Mouse (Mus musculus) cerebellum, adult 18-20 months (tissue): ENCODE measurements around the gene Cabp7.
"Not testable (repeated sequence)": the region's sequence is repeated elsewhere in the genome, so short reads cannot be mapped to it uniquely, and the experiment has no call there.

Source experiments
- DNase-seq, 2 experiments: peaks; one replicate each; pipeline ENCODE4 v3.0.0; 2021

Gene Cabp7

DNA sequence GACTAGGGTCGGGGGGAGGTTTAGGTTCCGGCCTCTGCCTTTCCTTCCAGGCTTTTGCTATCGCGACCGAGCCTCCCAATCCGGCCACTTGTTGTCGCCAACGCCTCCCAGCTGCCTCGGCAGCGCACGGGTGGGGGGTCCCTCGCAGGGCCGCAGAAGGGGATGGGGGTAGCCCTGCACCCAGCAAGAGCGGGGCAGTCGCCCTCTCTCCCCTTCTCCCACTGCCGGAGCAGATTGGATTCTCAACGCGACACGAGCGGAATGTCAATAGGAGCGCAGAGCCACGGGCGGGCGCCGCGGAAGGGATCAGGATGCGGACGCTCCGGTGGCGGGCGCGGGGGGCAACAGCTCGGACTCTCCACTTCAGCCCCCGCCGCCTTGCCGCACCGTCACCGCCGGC, 609 bp downstream of the Cabp7 start:
- DNase-seq = no peak

DNA sequence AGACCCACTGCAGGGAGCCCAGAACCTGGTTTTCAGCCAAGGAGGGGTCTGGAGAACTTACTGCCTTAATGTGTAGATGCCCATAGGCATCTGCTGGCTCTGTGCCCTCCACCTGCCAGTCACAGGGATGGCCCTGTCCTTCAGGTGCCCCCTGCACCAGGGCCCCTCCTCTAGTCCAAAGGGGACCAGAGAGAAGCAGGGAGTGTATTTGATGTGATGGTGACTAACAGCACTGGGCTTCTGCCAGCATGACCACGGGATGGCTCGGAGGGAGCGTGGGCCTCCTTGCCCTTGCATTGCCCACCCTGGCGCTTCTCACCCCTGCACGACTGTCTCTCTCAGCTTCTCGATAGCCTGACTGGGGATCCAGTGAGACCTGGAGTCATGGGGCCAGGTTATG, 1.9 kb downstream of the Cabp7 start:
- no peak for DNase-seq

DNA sequence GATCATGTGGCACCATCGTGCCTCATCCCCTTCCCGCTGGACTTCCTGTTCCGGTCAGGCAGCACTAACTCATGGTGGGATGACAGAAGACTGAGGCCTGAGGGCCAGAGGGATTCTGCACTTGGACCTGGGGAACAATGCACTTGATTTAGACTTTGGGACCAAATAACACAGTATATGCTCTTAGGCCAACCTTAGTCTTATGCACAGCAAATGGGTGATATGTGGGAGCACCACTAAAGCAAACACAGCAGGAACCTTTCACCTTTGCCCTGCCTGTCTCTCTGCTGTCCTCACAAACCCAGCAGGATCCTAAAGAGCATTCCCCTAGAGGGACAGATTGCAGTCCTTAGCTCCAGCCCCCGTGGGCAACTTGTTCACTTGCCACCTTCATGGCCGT, 5.8 kb downstream of the Cabp7 start:
- DNase-seq = no peak

DNA sequence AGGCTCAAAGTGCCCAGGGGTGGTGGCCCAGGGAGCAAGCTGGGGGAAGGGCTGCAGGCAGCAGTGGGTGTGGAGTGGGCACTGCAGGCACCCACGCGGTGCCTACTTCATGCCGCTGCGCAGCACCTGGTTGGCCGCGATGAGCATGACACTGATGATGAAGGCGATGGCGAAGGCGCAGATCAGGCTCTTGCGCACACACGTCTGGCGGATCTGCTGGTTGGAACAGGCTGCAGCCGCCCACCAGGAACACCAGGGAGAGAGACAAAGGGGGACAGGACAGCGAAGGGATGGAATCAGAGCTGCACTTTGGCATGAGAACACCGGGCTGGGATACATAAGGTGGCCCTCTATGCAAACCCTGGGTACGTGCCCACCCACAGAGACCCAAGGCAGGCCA, 7.9 kb downstream of the Cabp7 start:
- DNase-seq = no peak

GRCm38 (mm10) chr11:4737682-4738081, 8.9 kb downstream of the Cabp7 start:
- DNase-seq = peak; percentile 69 to 72

GRCm38 (mm10) chr11:4736355-4736754, 10.2 kb downstream of the Cabp7 start:
- no peak for DNase-seq

DNA sequence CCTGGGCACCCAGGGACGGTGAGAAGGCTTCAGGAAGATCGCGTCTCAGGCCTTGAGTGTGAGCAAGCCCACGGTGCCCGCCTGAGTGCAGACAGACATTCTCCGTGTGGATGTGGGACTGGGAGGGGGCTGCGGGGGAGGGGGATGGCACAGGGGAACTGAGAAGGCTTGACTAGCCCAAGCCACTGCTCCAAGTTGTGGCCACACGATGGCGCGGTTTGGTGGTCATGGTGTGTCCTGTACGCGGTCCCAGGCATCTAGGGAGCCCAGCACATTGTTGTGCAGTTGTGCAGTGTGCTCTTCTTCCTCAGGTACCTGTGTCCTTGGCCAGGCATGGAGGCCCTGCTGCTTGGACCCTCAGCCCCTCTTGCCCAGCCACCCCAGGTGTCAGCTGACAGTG, 12.4 kb downstream of the Cabp7 start:
- DNase-seq = no peak

DNA sequence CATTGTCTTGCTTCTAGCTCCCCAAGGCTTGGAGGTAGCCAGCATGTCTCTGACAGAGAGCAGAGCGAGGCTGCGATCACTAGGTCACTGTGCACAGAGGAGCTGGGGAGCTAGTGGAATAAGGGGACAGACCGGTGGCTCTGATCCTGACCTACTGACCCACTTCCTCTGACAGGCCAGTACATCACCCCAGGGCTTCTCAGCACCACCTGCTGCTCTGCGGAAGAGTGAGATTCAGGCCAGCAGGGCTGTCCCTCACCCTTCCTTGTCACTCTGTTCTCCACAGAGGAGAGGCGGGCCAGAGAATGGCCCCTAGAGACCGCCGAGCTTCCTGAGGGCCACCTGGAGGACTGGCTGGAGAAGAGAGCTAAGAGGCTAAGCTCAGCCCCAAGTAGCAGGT, 14.8 kb downstream of the Cabp7 start:
- DNase-seq = peak; percentile 50 to 63

DNA sequence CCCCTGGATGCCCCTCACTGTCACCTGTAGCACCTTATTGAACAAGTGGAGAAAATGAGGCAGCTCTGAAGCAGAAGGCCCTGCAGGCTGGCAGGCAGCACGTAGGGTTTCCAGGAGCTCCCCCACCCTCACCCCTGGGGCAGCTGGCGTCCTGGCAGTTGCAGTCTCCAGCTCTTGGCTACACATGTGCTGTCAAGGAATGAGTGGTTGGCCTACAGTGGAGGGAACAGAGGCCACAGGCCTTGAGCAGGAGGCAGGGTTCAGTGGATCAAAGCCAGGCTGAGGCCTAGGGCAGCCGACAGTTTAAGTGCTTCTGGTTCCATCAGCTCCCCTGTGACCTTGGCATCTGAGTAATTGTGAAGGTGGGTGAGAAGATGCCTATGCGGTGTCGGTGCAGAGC, 15.7 kb downstream of the Cabp7 start:
- DNase-seq = no peak

DNA sequence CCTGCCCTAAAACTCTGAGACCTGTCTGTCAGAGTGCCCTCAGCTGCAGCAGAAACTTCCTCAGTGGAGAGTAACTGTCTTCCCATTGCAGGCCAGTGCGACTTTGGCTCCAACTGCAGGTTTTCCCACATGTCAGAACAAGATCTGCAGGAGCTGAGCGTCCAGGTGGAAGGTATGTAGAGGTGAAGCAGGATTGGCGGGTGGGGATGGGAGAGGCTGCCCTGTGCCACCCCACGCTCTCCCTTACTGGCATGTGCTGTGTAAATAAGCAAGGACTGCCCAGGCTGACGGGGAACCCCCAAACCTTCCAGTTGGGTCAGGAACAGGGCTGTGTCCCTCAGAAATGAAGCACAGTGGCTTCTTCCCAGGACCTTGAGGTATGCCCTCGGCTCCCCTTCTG, 16.5 kb downstream of the Cabp7 start:
- no peak for DNase-seq

DNA sequence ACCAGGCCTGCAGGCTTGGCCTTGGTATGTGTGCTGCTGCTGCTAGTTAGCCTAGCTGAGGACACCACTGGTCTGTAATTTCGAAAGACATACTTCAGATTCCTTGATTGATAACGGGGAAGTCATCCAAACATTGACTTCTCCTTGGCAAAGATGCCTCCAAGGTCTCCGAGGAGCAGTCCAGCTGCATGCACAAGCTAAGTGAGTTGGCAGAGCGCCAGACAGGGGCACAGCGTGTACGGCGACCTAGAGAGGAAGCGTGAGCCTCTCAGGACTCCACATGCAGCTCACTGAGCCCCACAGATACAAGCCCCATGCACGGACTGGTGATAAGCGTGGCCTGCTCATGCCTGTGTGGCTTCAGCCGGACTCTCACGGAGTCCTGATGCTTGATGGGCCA, 17.0 kb downstream of the Cabp7 start:
- no peak for DNase-seq

- no peak for DNase-seq
These were observed 24.9 kb downstream of the Cabp7 start for GRCm38 (mm10) chr11:4721728-4722127.

- peak; percentile 73 to 88 for DNase-seq
These were observed 25.5 kb downstream of the Cabp7 start for GRCm38 (mm10) chr11:4720900-4721580.

DNA sequence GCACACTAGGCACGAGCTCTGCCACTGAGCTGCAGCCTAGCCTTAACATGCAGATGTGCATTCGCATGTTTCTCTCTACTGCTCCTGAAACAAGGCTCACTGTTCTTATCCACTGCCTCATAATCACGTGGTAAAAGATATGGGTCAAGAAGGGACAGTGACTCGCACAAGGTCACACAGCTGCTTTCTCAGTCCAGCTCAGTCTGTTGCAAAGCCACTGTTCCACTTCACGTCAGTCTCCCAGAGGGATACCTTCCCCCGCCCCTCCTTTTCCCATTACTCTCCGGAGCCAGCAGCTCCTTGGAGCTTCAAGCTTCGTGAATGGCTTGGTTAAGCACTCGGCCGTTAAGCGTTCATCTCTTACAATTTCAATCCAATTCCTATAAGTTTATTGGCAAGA, 26.2 kb downstream of the Cabp7 start:
- no peak for DNase-seq

- DNase-seq = no peak
These were observed 26.6 kb downstream of the Cabp7 start for GRCm38 (mm10) chr11:4719961-4720360.

- DNase-seq = peak in 1 of 2 experiments; percentile 39
These were observed 28.0 kb downstream of the Cabp7 start for GRCm38 (mm10) chr11:4718548-4718947.

DNA sequence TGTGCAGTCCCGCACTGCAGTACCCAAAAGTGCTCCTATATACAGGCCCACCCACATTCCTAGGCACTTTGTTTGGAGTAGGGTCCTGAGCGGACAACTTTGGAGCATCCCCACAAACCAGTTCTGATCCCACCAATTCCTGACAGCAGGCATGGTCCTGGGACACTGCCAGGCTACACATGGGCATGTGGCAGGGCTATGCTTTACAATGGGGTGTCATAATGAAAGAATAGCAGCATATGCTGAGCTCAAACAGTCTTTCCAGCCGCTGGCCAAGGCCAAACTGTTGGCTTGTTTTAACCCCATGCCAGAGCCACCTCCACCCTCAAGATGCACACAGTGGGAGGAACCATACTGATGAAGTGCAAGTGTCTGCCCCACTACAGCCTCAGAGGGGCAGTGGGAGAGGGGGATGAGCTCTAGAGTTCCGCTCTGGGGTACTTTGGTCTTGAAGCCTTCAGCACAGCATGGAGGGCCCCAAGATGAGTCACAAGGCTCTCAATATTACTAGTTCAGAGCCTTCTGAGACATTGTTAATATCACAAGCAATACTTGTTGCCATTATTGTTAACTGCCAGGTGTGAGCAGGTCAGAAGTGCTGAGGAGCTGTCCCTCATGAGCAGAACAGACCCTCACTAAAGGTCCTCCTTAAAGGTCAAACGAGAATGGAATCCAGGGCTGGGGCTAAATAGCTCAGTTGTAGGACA, 29.9 kb downstream of the Cabp7 start:
- DNase-seq = no peak

- no peak for DNase-seq
These were observed 31.0 kb downstream of the Cabp7 start for GRCm38 (mm10) chr11:4715596-4715995.

DNA sequence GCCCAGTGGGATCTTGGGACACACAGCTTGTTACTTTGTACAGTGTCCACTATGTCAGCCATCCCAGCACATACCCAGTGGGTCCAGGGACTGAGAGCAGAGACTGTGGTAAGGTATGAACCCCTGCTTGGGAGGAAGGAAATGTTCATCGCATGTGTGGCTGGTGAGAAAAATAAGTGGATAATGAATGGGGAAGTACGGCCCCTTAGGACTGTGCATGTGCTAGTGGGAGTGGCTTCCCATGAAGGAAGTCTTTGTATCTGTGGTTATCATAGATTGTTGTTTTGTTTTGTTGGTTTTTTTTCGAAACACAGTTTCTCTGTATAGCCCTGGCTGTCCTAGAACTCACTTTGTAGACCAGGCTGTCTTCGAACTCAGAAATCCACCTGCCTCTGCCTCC, 31.9 kb downstream of the Cabp7 start:
- no peak for DNase-seq

DNA sequence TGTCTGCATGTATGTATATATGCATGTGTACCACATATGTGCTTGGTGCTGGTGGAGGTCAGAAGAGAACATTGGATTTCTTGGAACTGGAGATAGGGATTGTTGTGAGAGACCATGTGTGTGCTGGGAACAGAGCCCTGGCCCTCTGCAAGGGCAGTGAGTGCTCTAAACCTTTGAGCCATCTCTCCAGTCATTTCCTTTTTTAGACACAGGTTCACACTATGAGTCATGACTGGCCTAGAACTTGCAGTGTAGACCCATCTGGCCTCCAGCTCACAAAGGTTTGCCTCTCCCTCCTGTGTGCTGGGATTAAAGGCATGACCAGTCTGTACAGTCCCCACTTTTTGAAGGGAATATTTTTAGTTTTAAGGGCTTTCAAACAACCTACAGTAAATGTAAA, 33.8 kb downstream of the Cabp7 start:
- no peak for DNase-seq

- DNase-seq = not testable (repeated sequence)
These were observed 36.4 kb downstream of the Cabp7 start for GRCm38 (mm10) chr11:4710188-4710587.

DNA sequence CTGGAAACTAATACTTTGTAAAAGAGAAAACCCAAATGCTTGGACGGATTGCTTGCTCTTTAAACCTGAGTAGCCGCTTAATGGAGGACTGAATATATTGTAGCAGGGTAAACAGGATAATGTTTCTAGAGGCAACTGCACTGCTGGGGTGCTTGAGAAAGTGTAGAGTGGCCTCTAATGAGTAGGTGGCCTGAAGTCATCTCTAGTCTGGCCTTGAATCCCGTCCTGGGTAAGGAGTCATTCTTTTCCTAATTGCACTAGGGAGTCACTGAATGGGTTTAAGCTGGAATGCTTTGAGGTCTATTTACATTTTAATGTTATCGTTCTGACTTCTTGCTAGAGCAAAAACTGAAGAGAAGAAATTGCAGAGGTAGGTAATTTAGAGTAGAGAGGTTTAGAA, 41.4 kb downstream of the Cabp7 start:
- no peak for DNase-seq

GRCm38 (mm10) chr11:4704072-4704964, 42.3 kb downstream of the Cabp7 start, which contains the start of the genes Uqcr10 and Zmat5:
Gene Uqcr10, minus strand, starts transcription at chr11:4704342.
Gene Zmat5, plus strand, starts transcription at chr11:4704678.
- DNase-seq = peak; percentile 93 to 95

- DNase-seq = no peak
These were observed 42.9 kb downstream of the Cabp7 start for GRCm38 (mm10) chr11:4703688-4704071.
